Mouse (Mus musculus): ENCODE data around the gene 2310050C09Rik. TPM values are rescaled to one million over a fixed set of nuclear protein-coding genes. Genes with fewer than 3 reads are reported as not detected.

The 2310050C09Rik gene
- not detected for total RNA-seq (2021)
- long read RNA-seq, experiment 1 = 0 reads
- long read RNA-seq, experiment 2 = 0 reads

- no peak for DNase-seq (ENCODE audit: low spot score in 2 of 2)
Measured at GRCm38 (mm10) chr3:92870116-92870515, at the start of gene 2310050C09Rik. 2310050C09Rik (minus strand) TSS chr3:92870216.

GRCm38 (mm10) chr3:92907571-92907970, 37.6 kb upstream of the 2310050C09Rik start:
- DNase-seq (ENCODE audit: low spot score in 2 of 2) = peak in 1 of 2 experiments; percentile 2

GRCm38 (mm10) chr3:92905182-92905581, 35.2 kb upstream of the 2310050C09Rik start:
- no peak for DNase-seq (ENCODE audit: low spot score in 2 of 2)

- DNase-seq (ENCODE audit: low spot score in 2 of 2) = no peak
Measured at GRCm38 (mm10) chr3:92903640-92904039, 33.6 kb upstream of the 2310050C09Rik start.

GRCm38 (mm10) chr3:92902992-92903391, 33.0 kb upstream of the 2310050C09Rik start:
- peak; percentile 27 to 45 for DNase-seq (ENCODE audit: low spot score in 2 of 2)

GRCm38 (mm10) chr3:92894489-92894888, 24.5 kb upstream of the 2310050C09Rik start:
- DNase-seq (ENCODE audit: low spot score in 2 of 2) = no peak

GRCm38 (mm10) chr3:92894063-92894462, 24.0 kb upstream of the 2310050C09Rik start:
- no peak for DNase-seq (ENCODE audit: low spot score in 2 of 2)

GRCm38 (mm10) chr3:92874180-92874579, 4.2 kb upstream of the 2310050C09Rik start:
- DNase-seq (ENCODE audit: low spot score in 2 of 2) = no peak

GRCm38 (mm10) chr3:92851186-92851585, 18.8 kb downstream of the 2310050C09Rik start, which contains the start of gene Lce1l:
Lce1l (minus strand) TSS chr3:92851286.
- DNase-seq (ENCODE audit: low spot score in 2 of 2) = no peak

GRCm38 (mm10) chr3:92827108-92827507, 42.9 kb downstream of the 2310050C09Rik start, which contains the start of gene Kprp:
Kprp (minus strand) TSS chr3:92827247.
- DNase-seq (ENCODE audit: low spot score in 2 of 2) = no peak

- no peak for DNase-seq (ENCODE audit: low spot score in 2 of 2)
Measured at GRCm38 (mm10) chr3:92825808-92826207, 44.2 kb downstream of the 2310050C09Rik start.

Other genes starting within 250 kb of the 2310050C09Rik start
- not detected for gene Lce6a, start 248.6 kb downstream of the 2310050C09Rik start, total RNA-seq (2021)
- gene Lce1a1, start 221.9 kb downstream of the 2310050C09Rik start, total RNA-seq (2021) = not detected
- gene Lce1b, start 213.3 kb downstream of the 2310050C09Rik start, total RNA-seq (2021) = not detected
- gene Lce1a2, start 199.9 kb downstream of the 2310050C09Rik start, total RNA-seq (2021) = not detected
- gene Lce1c, start 191.0 kb downstream of the 2310050C09Rik start, total RNA-seq (2021) = not detected
- gene Lce1d, start 183.0 kb downstream of the 2310050C09Rik start, total RNA-seq (2021) = not detected
- not detected for gene Lce1e, start 161.1 kb downstream of the 2310050C09Rik start, total RNA-seq (2021)
- not detected for gene Lce1f, start 149.9 kb downstream of the 2310050C09Rik start, total RNA-seq (2021)
- not detected for gene Gm38119, start 131.1 kb downstream of the 2310050C09Rik start, total RNA-seq (2021)
- gene Lce1g, start 117.9 kb downstream of the 2310050C09Rik start, total RNA-seq (2021) = not detected
- not detected for gene Lce1h, start 105.2 kb downstream of the 2310050C09Rik start, total RNA-seq (2021)
- gene Lce1i, start 91.3 kb downstream of the 2310050C09Rik start, total RNA-seq (2021) = not detected
- not detected for gene Lce1j, start 79.7 kb downstream of the 2310050C09Rik start, total RNA-seq (2021)
- not detected for gene Lce1k, start 62.3 kb downstream of the 2310050C09Rik start, total RNA-seq (2021)
- not detected for gene Kprp, start 43.0 kb downstream of the 2310050C09Rik start, total RNA-seq (2021)
- gene Lce1l, start 18.9 kb downstream of the 2310050C09Rik start, total RNA-seq (2021) = not detected
- not detected for gene Lce3a, start 56.0 kb upstream of the 2310050C09Rik start, total RNA-seq (2021)
- not detected for gene Lce3b, start 62.8 kb upstream of the 2310050C09Rik start, total RNA-seq (2021)
- not detected for gene Lce3c, start 74.3 kb upstream of the 2310050C09Rik start, total RNA-seq (2021)
- gene Lce3d, start 87.2 kb upstream of the 2310050C09Rik start, total RNA-seq (2021) = not detected
- not detected for gene Lce3e, start 96.8 kb upstream of the 2310050C09Rik start, total RNA-seq (2021)
- not detected for gene Lce3f, start 122.0 kb upstream of the 2310050C09Rik start, total RNA-seq (2021)
- not detected for gene Crct1, start 145.5 kb upstream of the 2310050C09Rik start, total RNA-seq (2021)
- not detected for gene Lce1m, start 148.8 kb upstream of the 2310050C09Rik start, total RNA-seq (2021)
- not detected for gene Gm4858, start 198.6 kb upstream of the 2310050C09Rik start, total RNA-seq (2021)